Mouse (Mus musculus) CD4-positive, CD25-positive, alpha-beta regulatory T cell, adult 4 months (primary cell): ENCODE data around the gene Olfr724. TPM values are rescaled to one million over a fixed set of nuclear protein-coding genes. Genes with fewer than 3 reads are reported as not detected.
"Not testable (repeated sequence)": the region's sequence is repeated elsewhere in the genome, so short reads cannot be mapped to it uniquely, and the experiment has no call there.

ENCODE experiments used
- ATAC-seq: one replicate; pipeline ENCODE4 v1.8.0; 2017
- polyA plus RNA-seq, 2 experiments: library from polyadenylated mRNA; unstranded; fragments of 100-300 nt; shearing (Covaris generic); gene quantifications; one replicate each; pipeline ENCODE4 v1.2.1; 2017

Olfr724 gene
- polyA plus RNA-seq = not detected

- ATAC-seq = not testable (repeated sequence)
These were observed at the start of gene Olfr724 for GRCm38 (mm10) chr14:49963174-49963573. Gene Olfr724 (minus strand): TSS chr14:49963274.

- no peak for ATAC-seq
These were observed 7.2 kb downstream of the Olfr724 start for GRCm38 (mm10) chr14:49955890-49956289.

GRCm38 (mm10) chr14:49931687-49932086 lies 31.4 kb downstream of the Olfr724 start, which contains the start of gene Olfr723:
Gene Olfr723 (minus strand): TSS chr14:49931787.
- not testable (repeated sequence) for ATAC-seq

Other genes with a start within 250 kb of the Olfr724 start
- not detected for gene Armh4, start 179.9 kb downstream of the Olfr724 start, polyA plus RNA-seq
- not detected for gene Olfr722, start 61.3 kb downstream of the Olfr724 start, polyA plus RNA-seq
- gene Olfr723, start 31.5 kb downstream of the Olfr724 start, polyA plus RNA-seq = not detected
- gene Olfr725, start 77.1 kb upstream of the Olfr724 start, polyA plus RNA-seq = not detected
- gene Olfr726, start 127.7 kb upstream of the Olfr724 start, polyA plus RNA-seq = under 1 TPM in 1 of 2 experiments, not detected in 1; 0.34 TPM
- not detected for gene Olfr727, start 159.9 kb upstream of the Olfr724 start, polyA plus RNA-seq
- not detected for gene Olfr728, start 179.4 kb upstream of the Olfr724 start, polyA plus RNA-seq
- gene Olfr729, start 189.6 kb upstream of the Olfr724 start, polyA plus RNA-seq = not detected
- not detected for gene Olfr730, start 224.9 kb upstream of the Olfr724 start, polyA plus RNA-seq